Mouse (Mus musculus) erythroblast, embryonic 14.5 days (primary cell): Measurements from ENCODE around the gene Wdr72. TPM values are rescaled to one million over a fixed set of nuclear protein-coding genes. Genes with fewer than 3 reads are reported as not detected.

Experiments
- H3K27me3 ChIP-seq: 2 replicates; pipeline ENCODE4 v1.6.1; 2012; ENCODE audit warnings: inconsistent platforms; ENCODE audit not compliant: control insufficient read depth
- H3K36me3 ChIP-seq: 2 replicates; pipeline ENCODE4 v1.6.1; 2012; ENCODE audit warnings: mild to moderate bottlenecking, inconsistent platforms; ENCODE audit not compliant: control insufficient read depth
- H3K4me1 ChIP-seq: 2 replicates; pipeline ENCODE4 v1.6.1; 2012; ENCODE audit warnings: inconsistent platforms; ENCODE audit not compliant: control insufficient read depth
- H3K4me3 ChIP-seq: replicated peaks from 2 replicates; pipeline ENCODE3; 2012; ENCODE audit warnings: moderate library complexity, mild to moderate bottlenecking, inconsistent platforms
- H3K9me3 ChIP-seq: 2 replicates; pipeline ENCODE4 v1.6.1; 2012; ENCODE audit warnings: low read length, inconsistent platforms, mixed read lengths; ENCODE audit not compliant: control insufficient read depth
- GATA1 ChIP-seq: IDR thresholded peaks from 2 replicates; pipeline ENCODE4 v1.6.1; 2012; ENCODE audit warnings: low read length, inconsistent platforms, mixed read lengths
- TAL1 ChIP-seq: IDR thresholded peaks from 3 replicates; pipeline ENCODE4 v1.6.1; 2012; ENCODE audit warnings: low read length, inconsistent platforms, mixed read lengths
- polyA plus RNA-seq: library from polyadenylated mRNA; stranded (reverse); fragments of >175 nt; gene quantifications from 2 replicates; pipeline ENCODE4 v1.2.3, GENCODE M21; 2012

Wdr72 gene
- polyA plus RNA-seq, 1 experiment: not detected

- H3K27me3 ChIP-seq: no peaks in the 10 kb centered on the region
- no peak for TF ChIP-seq TAL1
- TF ChIP-seq GATA1: no peak
- H3K4me3 ChIP-seq: no peak overlapping the region
- no peaks in the 10 kb centered on the region for H3K9me3 ChIP-seq
- H3K36me3 ChIP-seq: no peaks in the 10 kb centered on the region
- no peaks in the 10 kb centered on the region for H3K4me1 ChIP-seq
Observed at GRCm38 (mm10) chr9:74277752-74278385, 167.7 kb downstream of the Wdr72 start.

- Histone ChIP-seq H3K36me3 (no peaks in the 10 kb centered on the region), H3K9me3 (no peaks in the 10 kb centered on the region), H3K4me1 (no peaks in the 10 kb centered on the region), H3K27me3 (no peaks in the 10 kb centered on the region), H3K4me3 (no peak overlapping the region)
- TF ChIP-seq TAL1 (no peak), GATA1 (no peak)
Observed at GRCm38 (mm10) chr9:74282072-74282471, 171.9 kb downstream of the Wdr72 start.

- Histone ChIP-seq H3K36me3 (no peaks in the 10 kb centered on the region), H3K4me1 (no peaks in the 10 kb centered on the region), H3K27me3 (no peaks in the 10 kb centered on the region), H3K4me3 (no peak overlapping the region), H3K9me3 (no peaks in the 10 kb centered on the region)
- TF ChIP-seq TAL1 (no peak), GATA1 (no peak)
Observed at GRCm38 (mm10) chr9:74286210-74286609, 176.1 kb downstream of the Wdr72 start.

GRCm38 (mm10) chr9:74294479-74294878 is 184.3 kb downstream of the Wdr72 start:
- Histone ChIP-seq H3K9me3 (peaks cover 3% of the 10 kb centered on the region; the same call in 1 of the 2 replicates), H3K4me1 (no peaks in the 10 kb centered on the region), H3K4me3 (no peak overlapping the region), H3K36me3 (no peaks in the 10 kb centered on the region), H3K27me3 (no peaks in the 10 kb centered on the region)
- TF ChIP-seq GATA1 (no peak), TAL1 (no peak)

GRCm38 (mm10) chr9:74318771-74319170 is 208.6 kb downstream of the Wdr72 start:
- Histone ChIP-seq H3K4me3 (no peak overlapping the region), H3K9me3 (peaks cover 2% of the 10 kb centered on the region; the same call in 1 of the 2 replicates)
- TF ChIP-seq TAL1 (no peak), GATA1 (no peak)

GRCm38 (mm10) chr9:74324089-74324924 is 214.2 kb downstream of the Wdr72 start:
- TF ChIP-seq GATA1 (no peak), TAL1 (no peak)
- no peak overlapping the region for H3K4me3 ChIP-seq
- no peaks in the 10 kb centered on the region for H3K9me3 ChIP-seq
- H3K4me1 ChIP-seq: no peaks in the 10 kb centered on the region
- H3K27me3 ChIP-seq: no peaks in the 10 kb centered on the region
- H3K36me3 ChIP-seq: no peaks in the 10 kb centered on the region

More at GRCm38 (mm10) chr9:74318771-74319170, 208.6 kb downstream of the Wdr72 start:
- no peaks in the 10 kb centered on the region for H3K27me3 ChIP-seq
- H3K36me3 ChIP-seq: no peaks in the 10 kb centered on the region
- H3K4me1 ChIP-seq: no peaks in the 10 kb centered on the region

- no peaks in the 10 kb centered on the region for H3K36me3 ChIP-seq
- H3K4me1 ChIP-seq: no peaks in the 10 kb centered on the region
- TF ChIP-seq GATA1 (no peak), TAL1 (no peak)
- no peaks in the 10 kb centered on the region for H3K27me3 ChIP-seq
- H3K4me3 ChIP-seq: no peak overlapping the region
- H3K9me3 ChIP-seq: no peaks in the 10 kb centered on the region
Observed at GRCm38 (mm10) chr9:74324925-74325295, 214.8 kb downstream of the Wdr72 start.

GRCm38 (mm10) chr9:74325981-74326380 is 215.8 kb downstream of the Wdr72 start:
- H3K27me3 ChIP-seq: no peaks in the 10 kb centered on the region
- TF ChIP-seq TAL1 (no peak), GATA1 (no peak)
- no peak overlapping the region for H3K4me3 ChIP-seq
- no peaks in the 10 kb centered on the region for H3K4me1 ChIP-seq
- no peaks in the 10 kb centered on the region for H3K36me3 ChIP-seq
- H3K9me3 ChIP-seq: no peaks in the 10 kb centered on the region

- TF ChIP-seq GATA1: no peak
- no peak for TF ChIP-seq TAL1
- H3K4me1 ChIP-seq: no peaks in the 10 kb centered on the region
- no peaks in the 10 kb centered on the region for H3K9me3 ChIP-seq
- no peak overlapping the region for H3K4me3 ChIP-seq
- H3K27me3 ChIP-seq: no peaks in the 10 kb centered on the region
- H3K36me3 ChIP-seq: no peaks in the 10 kb centered on the region
Observed at GRCm38 (mm10) chr9:74328821-74329220, 218.7 kb downstream of the Wdr72 start.
